Mouse (Mus musculus): ENCODE measurements at regions not wholly inside any gene's neighbourhood (a gene's known extent, or its start where the extent isn't known, plus 50 kb on each side); places are given as distances from the start of the nearest gene placed in this dataset.

- peak; percentile 21 for DNase-seq (ENCODE audit: low spot score)
- TF ChIP-seq CTCF (IDR thresholded peaks at IDR 0.05) = no peak
These were observed 315.7 kb downstream of the Lrriq3 start for GRCm38 (mm10) chr3:155408907-155409306.

GRCm38 (mm10) chr3:155409371-155409770 is 316.1 kb downstream of the Lrriq3 start:
- Histone ChIP-seq H3K27ac (ENCODE audit: low read depth, low read length) (no peak overlapping the region), H3K36me3 (ENCODE audit: insufficient read depth, low read length) (no peaks in the 10 kb centered on the region), H3K4me1 (ENCODE audit: insufficient read depth, low read length) (0 out of 2 replicates have a peak, but pooled peaks cover 3% of the 10 kb centered on the region), H3K9me3 (ENCODE audit: low read length) (no peaks in the 10 kb centered on the region), H3K27me3 (ENCODE audit: insufficient read depth, low read length) (no peaks in the 10 kb centered on the region), H3K4me2 (ENCODE audit: low read depth, low read length, poor library complexity, severe bottlenecking) (no peak overlapping the region), H3K9ac (replicated peaks; ENCODE audit: low read length, poor library complexity, severe bottlenecking) (no peak overlapping the region), H3K4me3 (ENCODE audit: low read depth, low read length) (no peak overlapping the region)
- TF ChIP-seq CTCF (IDR thresholded peaks at IDR 0.05) = no peak
- ATAC-seq (ENCODE audit: low FRiP score) = no peak
- DNase-seq (ENCODE audit: low spot score) = no peak
- 59% methylated on average over 2 of the region's 2 CpGs for WGBS

More at GRCm38 (mm10) chr3:155408907-155409306, 315.7 kb downstream of the Lrriq3 start:
- H3K4me1 ChIP-seq (ENCODE audit: insufficient read depth, low read length) = 0 out of 2 replicates have a peak, but pooled peaks cover 3% of the 10 kb centered on the region
- H3K4me3 ChIP-seq (ENCODE audit: low read depth, low read length) = no peak overlapping the region
- no peak overlapping the region for H3K27ac ChIP-seq (ENCODE audit: low read depth, low read length)
- H3K4me2 ChIP-seq (ENCODE audit: low read depth, low read length, poor library complexity, severe bottlenecking) = no peak overlapping the region
- no peaks in the 10 kb centered on the region for H3K9me3 ChIP-seq (ENCODE audit: low read length)
- H3K36me3 ChIP-seq (ENCODE audit: insufficient read depth, low read length) = no peaks in the 10 kb centered on the region
- 13% methylated on average over 2 of the region's 2 CpGs for WGBS
- ATAC-seq (ENCODE audit: low FRiP score) = no peak
- H3K9ac ChIP-seq (replicated peaks; ENCODE audit: low read length, poor library complexity, severe bottlenecking) = no peak overlapping the region
- no peaks in the 10 kb centered on the region for H3K27me3 ChIP-seq (ENCODE audit: insufficient read depth, low read length)

- Histone ChIP-seq H3K4me1 (ENCODE audit: insufficient read depth, low read length) (0 out of 2 replicates have a peak, but pooled peaks cover 3% of the 10 kb centered on the region), H3K4me2 (ENCODE audit: low read depth, low read length, poor library complexity, severe bottlenecking) (no peak overlapping the region), H3K4me3 (ENCODE audit: low read depth, low read length) (no peak overlapping the region), H3K9ac (replicated peaks; ENCODE audit: low read length, poor library complexity, severe bottlenecking) (no peak overlapping the region), H3K9me3 (ENCODE audit: low read length) (no peaks in the 10 kb centered on the region), H3K36me3 (ENCODE audit: insufficient read depth, low read length) (no peaks in the 10 kb centered on the region), H3K27me3 (ENCODE audit: insufficient read depth, low read length) (no peaks in the 10 kb centered on the region), H3K27ac (ENCODE audit: low read depth, low read length) (no peak overlapping the region)
- ATAC-seq (ENCODE audit: low FRiP score) (no peak), DNase-seq (ENCODE audit: low spot score) (no peak)
- no peak for TF ChIP-seq CTCF (IDR thresholded peaks at IDR 0.05)
- 55% methylated on average over 2 of the region's 2 CpGs for whole genome bisulfite sequencing
These were observed 316.6 kb downstream of the Lrriq3 start for GRCm38 (mm10) chr3:155409867-155410266.

- Histone ChIP-seq H3K9ac (replicated peaks; ENCODE audit: low read length, poor library complexity, severe bottlenecking) (no peak overlapping the region), H3K9me3 (ENCODE audit: low read length) (no peaks in the 10 kb centered on the region), H3K36me3 (ENCODE audit: insufficient read depth, low read length) (no peaks in the 10 kb centered on the region), H3K4me3 (ENCODE audit: low read depth, low read length) (no peak overlapping the region), H3K27ac (ENCODE audit: low read depth, low read length) (peak overlapping the region; percentile 68), H3K4me2 (ENCODE audit: low read depth, low read length, poor library complexity, severe bottlenecking) (no peak overlapping the region), H3K4me1 (ENCODE audit: insufficient read depth, low read length) (peaks cover 7% of the 10 kb centered on the region), H3K27me3 (ENCODE audit: insufficient read depth, low read length) (no peaks in the 10 kb centered on the region)
- TF ChIP-seq CTCF (IDR thresholded peaks at IDR 0.05) = no peak
- WGBS = 57% methylated on average over 16 of the region's 16 CpGs
- ATAC-seq (ENCODE audit: low FRiP score) (peak; percentile 34; the same call in 1 of the 2 replicates), DNase-seq (ENCODE audit: low spot score) (peak; percentile 76)
These were observed 366.7 kb downstream of the Lrriq3 start for GRCm38 (mm10) chr3:155459701-155460481.

- no peak for TF ChIP-seq CTCF (IDR thresholded peaks at IDR 0.05)
- DNase-seq (ENCODE audit: low spot score) = no peak
- Histone ChIP-seq H3K36me3 (ENCODE audit: insufficient read depth, low read length) (no peaks in the 10 kb centered on the region), H3K4me1 (ENCODE audit: insufficient read depth, low read length) (peaks cover 7% of the 10 kb centered on the region), H3K9me3 (ENCODE audit: low read length) (no peaks in the 10 kb centered on the region), H3K27me3 (ENCODE audit: insufficient read depth, low read length) (no peaks in the 10 kb centered on the region), H3K4me2 (ENCODE audit: low read depth, low read length, poor library complexity, severe bottlenecking) (no peak overlapping the region), H3K9ac (replicated peaks; ENCODE audit: low read length, poor library complexity, severe bottlenecking) (no peak overlapping the region), H3K27ac (ENCODE audit: low read depth, low read length) (no peak overlapping the region), H3K4me3 (ENCODE audit: low read depth, low read length) (no peak overlapping the region)
- ATAC-seq (ENCODE audit: low FRiP score) = no peak
- WGBS = 83% methylated on average over 4 of the region's 4 CpGs
These were observed 368.9 kb downstream of the Lrriq3 start for GRCm38 (mm10) chr3:155462095-155462494.

- H3K4me1 ChIP-seq (ENCODE audit: insufficient read depth, low read length) = no peaks in the 10 kb centered on the region
- DNase-seq (ENCODE audit: low spot score) (no peak), ATAC-seq (ENCODE audit: low FRiP score) (no peak)
- no peak overlapping the region for H3K27ac ChIP-seq (ENCODE audit: low read depth, low read length)
- no peaks in the 10 kb centered on the region for H3K27me3 ChIP-seq (ENCODE audit: insufficient read depth, low read length)
- no peaks in the 10 kb centered on the region for H3K36me3 ChIP-seq (ENCODE audit: insufficient read depth, low read length)
- TF ChIP-seq CTCF (IDR thresholded peaks at IDR 0.05) = no peak
- 87% methylated on average over 2 of the region's 2 CpGs for WGBS
- H3K4me2 ChIP-seq (ENCODE audit: low read depth, low read length, poor library complexity, severe bottlenecking) = no peak overlapping the region
- H3K9me3 ChIP-seq (ENCODE audit: low read length) = no peaks in the 10 kb centered on the region
- H3K4me3 ChIP-seq (ENCODE audit: low read depth, low read length) = no peak overlapping the region
- H3K9ac ChIP-seq (replicated peaks; ENCODE audit: low read length, poor library complexity, severe bottlenecking) = no peak overlapping the region
These were observed 377.5 kb downstream of the Lrriq3 start for GRCm38 (mm10) chr3:155470742-155471141.
